Mouse (Mus musculus) B cell, adult (primary cell): ENCODE data around the gene Gm17026. TPM values are rescaled to one million over a fixed set of nuclear protein-coding genes. Genes with fewer than 3 reads are reported as not detected.

ENCODE experiments used
- total RNA-seq: library from RNA; stranded (reverse); gene quantifications from 4 replicates; pipeline ENCODE4 v1.2.4, GENCODE M21; 2023; ENCODE audit not compliant: inconsistent age

Gm17026 gene
- total RNA-seq, result not detected in 4 replicates

DNA sequence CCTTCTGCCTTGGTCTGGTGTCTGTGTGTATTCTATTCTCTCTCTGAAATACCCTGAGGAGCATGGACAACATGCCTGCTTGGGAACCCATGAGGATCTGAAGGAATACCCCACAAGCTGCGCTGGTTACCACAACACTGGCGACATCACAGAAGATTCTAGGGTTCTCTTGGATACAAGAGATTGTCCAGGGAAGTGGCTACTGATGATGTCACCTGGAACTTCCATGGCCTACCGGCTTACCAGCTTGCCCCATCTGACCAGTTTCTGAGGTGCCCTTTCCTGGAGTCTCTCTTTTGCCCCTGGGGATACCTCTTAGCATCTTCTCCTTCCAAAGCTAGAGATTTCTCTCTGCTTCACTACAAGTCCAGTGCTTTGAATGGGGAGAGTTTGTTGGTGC is at the start of gene Gm17026:
Gm17026 (minus strand) TSS at position 101 of the 400 bp plus-strand sequence.

DNA sequence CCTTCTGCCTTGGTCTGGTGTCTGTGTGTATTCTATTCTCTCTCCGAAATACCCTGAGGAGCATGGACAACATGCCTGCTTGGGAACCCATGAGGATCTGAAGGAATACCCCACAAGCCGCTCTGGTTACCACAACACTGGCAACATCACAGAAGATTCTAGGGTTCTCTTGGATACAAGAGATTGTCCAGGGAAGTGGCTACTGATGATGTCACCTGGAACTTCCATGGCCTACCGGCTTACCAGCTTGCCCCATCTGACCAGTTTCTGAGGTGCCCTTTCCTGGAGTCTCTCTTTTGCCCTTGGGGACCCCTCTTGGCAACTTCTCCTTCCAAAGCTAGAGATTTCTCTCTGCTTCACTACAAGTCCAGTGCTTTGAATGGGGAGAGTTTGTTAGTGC is 37.4 kb upstream of the Gm17026 start, which contains the start of gene Gm9611:
Gm9611 (minus strand) TSS at position 101 of the 400 bp plus-strand sequence.

Other genes with a start within 250 kb of the Gm17026 start
- not detected in 4 replicates for gene Gm7951, start 142.7 kb downstream of the Gm17026 start, total RNA-seq
- not detected in 4 replicates for gene Gm17027, start 97.4 kb downstream of the Gm17026 start, total RNA-seq
- not detected in 4 replicates for gene Gm3573, start 69.3 kb downstream of the Gm17026 start, total RNA-seq
- not detected in 4 replicates for gene Gm9611, start 37.3 kb upstream of the Gm17026 start, total RNA-seq
- not detected in 4 replicates for gene Gm7995, start 50.2 kb upstream of the Gm17026 start, total RNA-seq
- not detected in 4 replicates for gene Gm8005, start 179.6 kb upstream of the Gm17026 start, total RNA-seq
- not detected in 4 replicates for gene Gm8011, start 203.8 kb upstream of the Gm17026 start, total RNA-seq
- gene Gm8020, start 242.3 kb upstream of the Gm17026 start, total RNA-seq, result not detected in 4 replicates